Mouse (Mus musculus) stomach, embryonic 15.5 days (tissue): ENCODE results near the gene Mmp19. TPM values are rescaled to one million over a fixed set of nuclear protein-coding genes. Genes with fewer than 3 reads are reported as not detected.

ENCODE experiments used
- ATAC-seq: fragments of 200-750 bp; cut with Nextera tagmentation; 2 replicates; pipeline ENCODE4 v1.8.0; 2017; ENCODE audit warnings: low read depth, moderate number of reproducible peaks, moderate TSS enrichment; ENCODE audit not compliant: insufficient read depth, low FRiP score
- H3K27ac ChIP-seq: fragments of 300-500 bp; sonication (generic); 2 replicates; pipeline ENCODE4 v1.5.1; 2015; ENCODE audit warnings: mild to moderate bottlenecking, inconsistent platforms
- H3K27me3 ChIP-seq: fragments of 300-500 bp; sonication (generic); replicated peaks from 2 replicates; pipeline ENCODE4 v1.6.1; 2015; ENCODE audit warnings: inconsistent platforms
- H3K36me3 ChIP-seq: fragments of 300-500 bp; sonication (generic); 2 replicates; pipeline ENCODE4 v1.6.1; 2015; ENCODE audit warnings: inconsistent platforms
- H3K4me1 ChIP-seq: fragments of 300-500 bp; sonication (generic); 2 replicates; pipeline ENCODE4 v1.6.1; 2015; ENCODE audit warnings: inconsistent platforms
- H3K4me2 ChIP-seq: fragments of 300-500 bp; sonication (generic); 2 replicates; pipeline ENCODE4 v1.6.1; 2015; ENCODE audit warnings: mild to moderate bottlenecking, inconsistent platforms
- H3K4me3 ChIP-seq: fragments of 300-500 bp; sonication (generic); replicated peaks from 2 replicates; pipeline ENCODE4 v1.5.1; 2015; ENCODE audit warnings: inconsistent platforms
- H3K9ac ChIP-seq: fragments of 300-500 bp; sonication (generic); 2 replicates; pipeline ENCODE4 v1.6.1; 2015; ENCODE audit warnings: inconsistent platforms
- H3K9me3 ChIP-seq: fragments of 300-500 bp; sonication (generic); 2 replicates; pipeline ENCODE4 v1.6.1; 2016; ENCODE audit warnings: inconsistent platforms
- WGBS: fragments of 180-500 bp; shearing (Covaris S2); methylation state at CpG from one replicate; pipeline ENCODE4 v1.1.7; 2015; 5-methylcytosine and 5-hydroxymethylcytosine counted together
- polyA plus RNA-seq: library from polyadenylated mRNA; unstranded; fragments of >200 nt; fragmentation: Nextera tagmentation; extraction: Ambion mirVana; gene quantifications from 2 replicates; pipeline ENCODE4 v1.2.1, GENCODE M21; 2015

Gene Mmp19
- polyA plus RNA-seq = 1.2 and 2.0 TPM in 2 replicates

DNA sequence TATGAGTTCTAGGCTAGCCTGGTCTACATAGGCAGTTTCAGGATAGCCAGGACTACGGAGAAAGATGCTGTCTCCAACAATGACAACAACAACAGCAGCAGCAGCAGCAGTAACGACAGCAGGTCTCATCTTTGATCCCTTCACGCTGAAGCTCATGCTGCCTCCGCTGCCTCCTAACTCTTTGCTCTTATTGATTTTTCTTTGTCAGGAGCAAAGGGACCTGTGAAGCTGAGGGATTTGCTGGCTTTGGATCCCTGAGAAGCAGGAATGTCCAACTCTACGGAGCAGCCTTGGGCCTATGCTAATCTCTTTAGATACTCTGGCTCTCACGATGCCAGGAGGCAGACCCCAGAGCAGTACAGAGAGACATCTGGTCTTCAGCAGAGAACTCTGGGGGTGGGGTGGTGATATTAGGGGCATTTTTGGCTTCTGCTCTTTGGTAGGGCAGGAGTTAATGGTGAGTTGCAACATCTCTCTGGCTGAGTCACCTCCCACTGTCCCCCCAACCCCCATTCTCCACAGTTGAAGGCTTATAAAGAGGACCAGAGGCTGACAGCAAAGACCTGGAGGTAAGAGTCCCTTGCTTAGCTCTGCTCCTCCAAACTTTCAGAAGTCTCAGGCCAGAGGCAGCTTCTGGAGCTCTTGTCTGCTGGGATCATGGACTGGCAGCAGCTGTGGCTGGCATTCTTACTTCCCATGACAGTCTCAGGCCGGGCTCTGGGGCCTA lies at the start of gene Mmp19:
Gene Mmp19 (plus strand): TSS at position 513 of the 727 bp plus-strand sequence.
- Histone ChIP-seq H3K9ac (no peak within 1 kb of the TSS), H3K27ac (no peak within 1 kb of the TSS)
- peak; percentile 47; the same call in 1 of the 2 replicates for ATAC-seq

GRCm38 (mm10) chr10:128742616-128743015 lies 48.1 kb upstream of the Mmp19 start:
- no peak for ATAC-seq
- WGBS = 31% methylated on average over 4 of the region's 4 CpGs
- Histone ChIP-seq H3K4me2 (peak overlapping the region; percentile 87), H3K27ac (0 out of 2 replicates have a peak overlapping the region, but pooled peaks have one; percentile 36), H3K27me3 (no peaks in the 10 kb centered on the region; the same call in 1 of the 2 replicates), H3K4me1 (peaks cover 20% of the 10 kb centered on the region), H3K9ac (no peak overlapping the region), H3K4me3 (peak overlapping the region; percentile 65), H3K36me3 (no peaks in the 10 kb centered on the region), H3K9me3 (no peaks in the 10 kb centered on the region)

More for the DNA sequence above, at the start of gene Mmp19:
- 53% methylated on average over 7 of the region's 7 CpGs for WGBS
- H3K9me3 ChIP-seq = no peaks in the 10 kb centered on the region
- H3K4me3 ChIP-seq = no peak within 1 kb of the TSS
- H3K27me3 ChIP-seq = no peaks in the 10 kb centered on the region
- peak within 1 kb of the TSS; percentile 17; the same call in 1 of the 2 replicates for H3K4me2 ChIP-seq
- no peaks in the 10 kb centered on the region for H3K4me1 ChIP-seq
- no peaks in the 10 kb centered on the region for H3K36me3 ChIP-seq

DNA sequence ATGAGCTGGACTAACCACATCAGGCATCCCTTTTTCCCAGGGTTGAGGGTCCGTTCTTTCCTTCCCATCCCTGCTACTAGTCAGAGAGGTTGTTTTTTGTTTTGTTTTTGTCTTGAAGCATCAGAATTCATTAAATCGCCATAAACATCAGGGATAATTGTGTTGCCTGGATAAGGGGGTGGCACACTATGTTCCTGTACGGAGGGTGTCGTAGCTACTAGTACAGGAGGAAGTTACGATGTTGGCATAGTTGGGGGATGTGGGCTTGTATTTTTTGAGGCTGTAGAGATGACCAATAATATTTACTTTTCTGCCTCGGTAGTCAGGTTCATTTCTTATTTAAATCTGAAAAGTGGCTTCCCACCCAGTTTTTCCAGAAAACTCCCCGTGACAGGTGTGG lies 47.5 kb upstream of the Mmp19 start:
- ATAC-seq = no peak
- 7% methylated on average over 7 of the region's 7 CpGs for WGBS
- peak overlapping the region; percentile 55; the same call in 1 of the 2 replicates for H3K9ac ChIP-seq
- no peaks in the 10 kb centered on the region for H3K36me3 ChIP-seq
- H3K4me1 ChIP-seq = peaks cover 18% of the 10 kb centered on the region
- no peaks in the 10 kb centered on the region for H3K9me3 ChIP-seq
- H3K4me3 ChIP-seq = peak overlapping the region; percentile 65
- peak overlapping the region; percentile 87 for H3K4me2 ChIP-seq
- no peaks in the 10 kb centered on the region; the same call in 1 of the 2 replicates for H3K27me3 ChIP-seq
- H3K27ac ChIP-seq = peak overlapping the region; percentile 79

- H3K36me3 ChIP-seq = no peaks in the 10 kb centered on the region
- H3K4me3 ChIP-seq = peak overlapping the region; percentile 65
- no peaks in the 10 kb centered on the region; the same call in 1 of the 2 replicates for H3K27me3 ChIP-seq
- peak overlapping the region; percentile 55 for H3K9ac ChIP-seq
- under 1% methylated on average over 35 of the region's 37 CpGs for WGBS
- H3K4me1 ChIP-seq = peaks cover 18% of the 10 kb centered on the region
- peak; percentile 36; the same call in 1 of the 2 replicates for ATAC-seq
- H3K27ac ChIP-seq = peak overlapping the region; percentile 79
- H3K4me2 ChIP-seq = peak overlapping the region; percentile 87
- no peaks in the 10 kb centered on the region for H3K9me3 ChIP-seq
These were observed 46.9 kb upstream of the Mmp19 start for GRCm38 (mm10) chr10:128743791-128744191.

- H3K36me3 ChIP-seq = no peaks in the 10 kb centered on the region
- H3K27ac ChIP-seq = peak overlapping the region; percentile 79
- H3K9ac ChIP-seq = peak overlapping the region; percentile 55; the same call in 1 of the 2 replicates
- ATAC-seq = no peak
- H3K27me3 ChIP-seq = no peaks in the 10 kb centered on the region; the same call in 1 of the 2 replicates
- H3K4me2 ChIP-seq = peak overlapping the region; percentile 87
- H3K4me1 ChIP-seq = peaks cover 18% of the 10 kb centered on the region
- no peaks in the 10 kb centered on the region for H3K9me3 ChIP-seq
- WGBS = 32% methylated on average over 8 of the region's 8 CpGs
- H3K4me3 ChIP-seq = peak overlapping the region; percentile 65
These were observed 46.5 kb upstream of the Mmp19 start for GRCm38 (mm10) chr10:128744211-128744610.

- H3K27ac ChIP-seq = peak within 1 kb of the TSS; percentile 79
- no peaks in the 10 kb centered on the region for H3K9me3 ChIP-seq
- no peak for ATAC-seq
These were observed 45.8 kb upstream of the Mmp19 start, which contains the start of gene Dgka for GRCm38 (mm10) chr10:128744680-128745601. TSS of gene Dgka (minus strand) at chr10:128744855.

GRCm38 (mm10) chr10:128745946-128746613 lies 44.6 kb upstream of the Mmp19 start:
- Histone ChIP-seq H3K36me3 (no peaks in the 10 kb centered on the region), H3K9ac (no peak overlapping the region), H3K27ac (no peak overlapping the region), H3K4me1 (peaks cover 29% of the 10 kb centered on the region), H3K9me3 (no peaks in the 10 kb centered on the region), H3K4me3 (no peak overlapping the region), H3K4me2 (no peak overlapping the region), H3K27me3 (no peaks in the 10 kb centered on the region; the same call in 1 of the 2 replicates)
- WGBS = 87% methylated on average over 10 of the region's 10 CpGs
- no peak for ATAC-seq

More at GRCm38 (mm10) chr10:128744680-128745601, 45.8 kb upstream of the Mmp19 start, which contains the start of gene Dgka:
- Histone ChIP-seq H3K36me3 (no peaks in the 10 kb centered on the region), H3K4me3 (peak within 1 kb of the TSS; percentile 65), H3K4me2 (peak within 1 kb of the TSS; percentile 87), H3K4me1 (peaks cover 24% of the 10 kb centered on the region), H3K9ac (peak within 1 kb of the TSS; percentile 55), H3K27me3 (no peaks in the 10 kb centered on the region; the same call in 1 of the 2 replicates)
- WGBS = 20% methylated on average over 18 of the region's 18 CpGs

GRCm38 (mm10) chr10:128746972-128747645 lies 43.6 kb upstream of the Mmp19 start:
- no peaks in the 10 kb centered on the region for H3K9me3 ChIP-seq
- H3K4me2 ChIP-seq = peak overlapping the region; percentile 85
- H3K27me3 ChIP-seq = no peaks in the 10 kb centered on the region; the same call in 1 of the 2 replicates
- ATAC-seq = no peak
- H3K27ac ChIP-seq = peak overlapping the region; percentile 98
- peaks cover 31% of the 10 kb centered on the region for H3K4me1 ChIP-seq
- H3K9ac ChIP-seq = peak overlapping the region; percentile 75; the same call in 1 of the 2 replicates
- H3K36me3 ChIP-seq = no peaks in the 10 kb centered on the region
- WGBS = 33% methylated on average over 9 of the region's 9 CpGs
- H3K4me3 ChIP-seq = peak overlapping the region; percentile 78

- H3K9me3 ChIP-seq = no peaks in the 10 kb centered on the region
- peak within 1 kb of the TSS; percentile 98 for H3K27ac ChIP-seq
- peak within 1 kb of the TSS; percentile 85 for H3K4me2 ChIP-seq
- peaks cover 29% of the 10 kb centered on the region for H3K4me1 ChIP-seq
- WGBS = under 1% methylated on average over 36 of the region's 36 CpGs
- ATAC-seq = peak; percentile 86
- peak within 1 kb of the TSS; percentile 75 for H3K9ac ChIP-seq
- H3K36me3 ChIP-seq = no peaks in the 10 kb centered on the region
- H3K4me3 ChIP-seq = peak within 1 kb of the TSS; percentile 78
- H3K27me3 ChIP-seq = no peaks in the 10 kb centered on the region; the same call in 1 of the 2 replicates
These were observed 43.0 kb upstream of the Mmp19 start, which contains the start of gene Pym1 for GRCm38 (mm10) chr10:128747646-128748251. TSS of gene Pym1 (plus strand) at chr10:128747889.

DNA sequence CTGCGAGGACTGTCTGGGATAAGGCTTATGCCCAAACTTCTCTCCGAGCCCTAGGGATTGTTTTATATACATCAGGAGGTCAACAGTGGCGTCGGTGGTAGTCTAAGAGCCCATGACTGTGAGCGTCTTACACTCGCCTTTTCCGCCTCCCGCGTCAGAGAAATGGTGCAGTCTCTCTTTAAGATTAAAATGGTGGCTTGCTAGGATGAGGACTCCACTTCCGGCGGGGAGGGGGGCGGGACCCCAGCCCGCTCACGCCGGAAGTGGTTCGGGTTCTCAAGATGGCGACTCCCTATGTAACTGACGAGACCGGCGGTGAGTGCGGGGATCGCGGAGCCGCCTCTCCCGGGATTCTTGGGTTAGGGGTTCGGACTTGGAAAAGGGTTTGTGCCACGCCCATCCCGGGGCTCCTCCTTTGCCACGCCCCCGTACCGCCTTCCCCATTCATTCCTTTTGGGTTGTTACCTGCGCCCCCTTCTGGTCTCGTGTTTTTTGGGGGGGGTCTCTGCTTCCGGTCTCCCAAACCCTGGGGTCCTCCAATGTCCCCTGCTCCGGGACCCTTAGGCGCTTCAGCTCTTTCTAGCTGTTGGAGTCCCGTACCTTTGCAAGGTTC lies 42.4 kb upstream of the Mmp19 start:
- peak; percentile 81 for ATAC-seq
- WGBS = under 1% methylated on average over 37 of the region's 37 CpGs

More for the DNA sequence above, 42.4 kb upstream of the Mmp19 start:
- Histone ChIP-seq H3K4me1 (peaks cover 24% of the 10 kb centered on the region), H3K36me3 (no peaks in the 10 kb centered on the region), H3K9ac (peak overlapping the region; percentile 75), H3K4me3 (peak overlapping the region; percentile 78), H3K27me3 (no peaks in the 10 kb centered on the region), H3K4me2 (peak overlapping the region; percentile 85), H3K9me3 (no peaks in the 10 kb centered on the region), H3K27ac (peak overlapping the region; percentile 98)
